Mouse (Mus musculus) gonadal fat pad, adult 2 months (tissue): ENCODE results near the gene Rnase10. TPM values are rescaled to one million over a fixed set of nuclear protein-coding genes. Genes with fewer than 3 reads are reported as not detected.
"Not testable (repeated sequence)": the region's sequence is repeated elsewhere in the genome, so short reads cannot be mapped to it uniquely, and the experiment has no call there.

Experiments
- DNase-seq: peaks from one replicate; pipeline ENCODE4 v3.0.0-alpha.2; 2012; ENCODE audit warnings: low read depth
- polyA plus RNA-seq: library from polyadenylated mRNA; depleted of rRNA; stranded (reverse); fragments of >200 nt; gene quantifications from 2 replicates; pipeline ENCODE4 v1.2.3, GENCODE M21; 2012

Gene Rnase10
- polyA plus RNA-seq, 1 experiment, result 894 TPM

- no peak for DNase-seq
Observed at GRCm38 (mm10) chr14:51009572-51009971, 2.0 kb downstream of the Rnase10 start.

- DNase-seq, result not testable (repeated sequence)
Observed at GRCm38 (mm10) chr14:51014724-51015123, 7.2 kb downstream of the Rnase10 start.

- no peak for DNase-seq
Observed at GRCm38 (mm10) chr14:51015780-51016179, 8.2 kb downstream of the Rnase10 start.

- DNase-seq, result no peak
Observed at GRCm38 (mm10) chr14:51017256-51017655, 9.7 kb downstream of the Rnase10 start.

- no peak for DNase-seq
Observed at GRCm38 (mm10) chr14:51023457-51023856, 15.9 kb downstream of the Rnase10 start.

- DNase-seq, result no peak
Observed at GRCm38 (mm10) chr14:51024820-51025219, 17.3 kb downstream of the Rnase10 start.

GRCm38 (mm10) chr14:51026391-51027133 lies 19.0 kb downstream of the Rnase10 start:
- no peak for DNase-seq

- DNase-seq, result no peak
Observed at GRCm38 (mm10) chr14:51027387-51028155, 20.0 kb downstream of the Rnase10 start.

GRCm38 (mm10) chr14:51035206-51035605 lies 27.7 kb downstream of the Rnase10 start:
- DNase-seq, result no peak

GRCm38 (mm10) chr14:51036214-51036613 lies 28.7 kb downstream of the Rnase10 start:
- no peak for DNase-seq

- DNase-seq, result no peak
Observed at GRCm38 (mm10) chr14:51041769-51042168, 34.2 kb downstream of the Rnase10 start, which contains the start of gene Rnase9. Rnase9 (minus strand) TSS chr14:51041869.

- DNase-seq, result no peak
Observed at GRCm38 (mm10) chr14:51047846-51048245, 40.3 kb downstream of the Rnase10 start.

- no peak for DNase-seq
Observed at GRCm38 (mm10) chr14:51050063-51050462, 42.5 kb downstream of the Rnase10 start, which contains the start of gene Rnase11. Rnase11 (minus strand) TSS chr14:51050163.

GRCm38 (mm10) chr14:51051941-51052340 lies 44.4 kb downstream of the Rnase10 start:
- no peak for DNase-seq

- peak; percentile 99 for DNase-seq
Observed at GRCm38 (mm10) chr14:51053176-51053575, 45.6 kb downstream of the Rnase10 start.

- no peak for DNase-seq
Observed at GRCm38 (mm10) chr14:51054243-51055237, 47.0 kb downstream of the Rnase10 start.

GRCm38 (mm10) chr14:51057401-51057831 lies 49.9 kb downstream of the Rnase10 start, which contains the start of gene Rnase12:
Rnase12 (minus strand) TSS chr14:51057661.
- no peak for DNase-seq
